Mouse (Mus musculus) skeletal muscle tissue, adult 2 months (tissue): ENCODE data around the gene Hjurp.

Experiments used
- DNase-seq: peaks from one replicate; pipeline ENCODE4 v3.0.0-alpha.2; 2012; ENCODE audit warnings: low read depth, low spot score

The Hjurp gene

GRCm38 (mm10) chr1:88277098-88277817 lies at the start of gene Hjurp, which contains the start of gene Trpm8:
TSS of gene Hjurp (minus strand) at chr1:88277633.
TSS of gene Trpm8 (plus strand) at chr1:88277661.
- DNase-seq, result peak; percentile 100

GRCm38 (mm10) chr1:88323101-88323500 lies 45.7 kb upstream of the Hjurp start:
- no peak for DNase-seq

GRCm38 (mm10) chr1:88322146-88322545 lies 44.7 kb upstream of the Hjurp start:
- DNase-seq, result no peak

- DNase-seq, result no peak
Observed at GRCm38 (mm10) chr1:88320821-88321395, 43.5 kb upstream of the Hjurp start.

- peak; percentile 2 for DNase-seq
Observed at GRCm38 (mm10) chr1:88318531-88319060, 41.2 kb upstream of the Hjurp start.

GRCm38 (mm10) chr1:88317279-88317678 lies 39.8 kb upstream of the Hjurp start:
- no peak for DNase-seq

GRCm38 (mm10) chr1:88310349-88310748 lies 32.9 kb upstream of the Hjurp start:
- peak; percentile 1 for DNase-seq

GRCm38 (mm10) chr1:88309905-88310304 lies 32.5 kb upstream of the Hjurp start:
- DNase-seq, result peak; percentile 0

- peak; percentile 2 for DNase-seq
Observed at GRCm38 (mm10) chr1:88309020-88309419, 31.6 kb upstream of the Hjurp start.

GRCm38 (mm10) chr1:88307180-88307579 lies 29.7 kb upstream of the Hjurp start:
- peak; percentile 2 for DNase-seq

- DNase-seq, result peak; percentile 3
Observed at GRCm38 (mm10) chr1:88306543-88306942, 29.1 kb upstream of the Hjurp start.

GRCm38 (mm10) chr1:88305018-88305795 lies 27.8 kb upstream of the Hjurp start:
- DNase-seq, result peak; percentile 0

- DNase-seq, result peak; percentile 11
Observed at GRCm38 (mm10) chr1:88304261-88304985, 27.0 kb upstream of the Hjurp start.

- DNase-seq, result peak; percentile 0
Observed at GRCm38 (mm10) chr1:88303762-88304161, 26.3 kb upstream of the Hjurp start.

- peak; percentile 5 for DNase-seq
Observed at GRCm38 (mm10) chr1:88302057-88302740, 24.8 kb upstream of the Hjurp start.

GRCm38 (mm10) chr1:88301121-88302014 lies 23.9 kb upstream of the Hjurp start:
- peak; percentile 10 for DNase-seq

GRCm38 (mm10) chr1:88300301-88301050 lies 23.0 kb upstream of the Hjurp start:
- peak; percentile 7 for DNase-seq

- DNase-seq, result peak; percentile 8
Observed at GRCm38 (mm10) chr1:88299529-88299945, 22.1 kb upstream of the Hjurp start.
